Mouse (Mus musculus): ENCODE measurements at regions not wholly inside any gene's neighbourhood (a gene's known extent, or its start where the extent isn't known, plus 50 kb on each side); places are given as distances from the start of the nearest gene placed in this dataset.

DNA sequence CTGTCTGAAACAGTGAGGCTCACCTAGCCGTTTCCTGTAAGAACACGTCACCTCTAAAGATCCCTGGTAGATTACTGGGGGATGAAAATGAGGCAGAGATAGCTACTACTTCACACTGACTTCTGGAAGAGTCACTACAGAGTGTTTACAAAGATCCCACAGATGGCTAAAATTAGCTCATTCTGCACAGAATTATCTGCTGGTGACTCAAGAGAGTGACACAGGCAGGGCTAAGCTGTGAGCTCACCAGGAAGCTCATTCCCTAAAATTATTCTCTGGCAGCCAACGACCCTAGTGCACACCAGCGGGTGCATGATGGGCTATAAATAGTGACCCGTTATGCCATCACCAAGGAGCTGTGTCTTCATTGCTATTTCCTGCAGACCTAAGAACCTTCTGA lies 53.2 kb upstream of the Ddah1 start:
- peak; percentile 45 for DNase-seq (ENCODE audit: extremely low read depth, insufficient read length, low spot score)

DNA sequence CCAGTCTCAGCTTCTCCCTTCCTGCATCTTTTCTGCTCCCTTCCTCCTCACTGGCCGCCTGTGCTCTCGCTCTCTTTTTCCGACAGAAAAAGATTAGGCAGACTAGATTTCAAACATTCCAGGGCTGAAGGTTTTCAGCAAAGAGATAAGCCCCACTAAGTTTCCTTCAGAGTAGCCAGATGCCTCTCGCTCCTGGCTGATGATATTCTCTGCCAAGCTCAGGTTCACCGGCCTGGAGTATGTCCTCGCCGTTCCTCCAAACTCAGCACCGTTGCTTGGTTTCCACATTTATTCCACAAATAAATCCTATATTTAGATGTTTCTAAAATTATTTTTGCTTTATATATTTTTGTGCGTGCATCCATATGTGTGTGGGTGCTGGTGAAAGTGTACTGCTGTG lies 54.3 kb upstream of the Ccn1 start:
- no peak for DNase-seq (ENCODE audit: extremely low read depth, insufficient read length, low spot score)

DNA sequence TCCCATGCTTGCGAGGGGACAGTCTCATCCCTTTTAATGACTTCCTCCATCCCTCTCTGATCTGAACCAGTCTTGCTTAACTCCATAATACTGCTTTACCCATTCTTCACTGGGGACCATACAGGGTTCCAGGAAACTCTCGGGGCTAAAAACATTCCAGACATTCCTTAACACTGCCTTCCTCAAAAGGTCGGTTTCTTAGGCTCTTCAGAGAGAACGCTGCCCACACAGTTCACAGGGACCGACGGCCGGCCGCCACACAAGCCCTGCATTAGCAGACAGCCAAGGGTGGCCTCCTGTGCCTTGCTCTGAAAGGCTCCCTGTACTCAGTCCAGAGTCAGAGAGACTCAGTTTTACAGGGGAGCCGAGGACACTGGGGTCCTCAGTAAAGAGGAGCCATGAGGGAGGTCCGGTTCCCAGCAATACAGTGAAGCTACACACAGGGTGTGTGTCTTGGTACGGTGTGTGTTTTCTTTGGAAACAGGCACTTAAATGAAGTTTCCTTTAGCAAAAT lies 53.7 kb upstream of the Ccn1 start:
- peak; percentile 53 for DNase-seq (ENCODE audit: extremely low read depth, insufficient read length, low spot score)

DNA sequence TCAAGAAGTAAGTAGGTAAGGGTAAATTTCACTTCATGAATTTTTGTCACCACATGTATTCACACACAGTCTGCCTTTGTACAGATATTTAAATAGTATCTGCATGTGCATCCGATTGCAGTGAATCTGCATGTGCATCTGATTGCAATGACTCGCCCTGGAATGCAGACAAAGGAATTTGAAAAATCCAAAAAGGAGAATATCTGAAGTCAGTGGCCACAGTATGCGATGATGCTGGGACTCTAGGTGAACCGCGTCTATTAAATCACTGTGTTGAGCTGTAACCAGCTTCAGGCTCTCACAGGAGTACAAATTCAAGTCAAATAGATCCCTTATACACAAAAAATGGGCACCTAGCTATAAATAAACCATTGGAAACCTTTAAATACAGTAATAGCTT lies 53.0 kb upstream of the Ccn1 start:
- DNase-seq (ENCODE audit: extremely low read depth, insufficient read length, low spot score) = peak; percentile 34

DNA sequence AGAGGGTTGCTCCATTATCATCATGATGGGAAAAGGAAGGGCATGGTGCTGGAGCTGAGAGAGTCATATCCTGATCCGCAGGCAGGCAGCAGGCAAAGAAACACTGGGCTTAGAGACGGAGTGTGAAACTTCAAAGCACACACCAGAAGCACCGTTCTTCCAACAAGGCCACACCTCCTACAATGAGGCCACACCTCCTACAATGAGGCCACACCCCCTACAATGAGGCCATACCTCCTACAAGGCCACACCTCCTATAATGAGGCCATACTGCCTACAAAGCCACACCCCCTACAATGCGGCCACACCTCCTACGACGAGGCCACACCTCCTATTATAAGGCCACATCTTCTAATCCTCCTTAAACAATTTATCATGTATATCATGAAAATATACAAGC lies 52.2 kb upstream of the Ccn1 start:
- peak; percentile 32 for DNase-seq (ENCODE audit: extremely low read depth, insufficient read length, low spot score)
